Mouse (Mus musculus) lung, adult 2 months (tissue): ENCODE measurements around the gene Spag8.

ENCODE experiments used
- CTCF ChIP-seq: fragments of 200-500 bp; IDR thresholded peaks from 2 replicates; pipeline ENCODE4 v1.5.1; 2011; ENCODE audit warnings: mild to moderate bottlenecking, low read length, control low read depth; ENCODE audit not compliant: insufficient read depth
- POLR2A ChIP-seq: fragments of 200-500 bp; IDR thresholded peaks from 2 replicates; pipeline ENCODE4 v1.6.1; 2011; ENCODE audit warnings: low read depth, mild to moderate bottlenecking, control low read depth, low read length, borderline replicate concordance; ENCODE audit errors: extremely low read depth

DNA sequence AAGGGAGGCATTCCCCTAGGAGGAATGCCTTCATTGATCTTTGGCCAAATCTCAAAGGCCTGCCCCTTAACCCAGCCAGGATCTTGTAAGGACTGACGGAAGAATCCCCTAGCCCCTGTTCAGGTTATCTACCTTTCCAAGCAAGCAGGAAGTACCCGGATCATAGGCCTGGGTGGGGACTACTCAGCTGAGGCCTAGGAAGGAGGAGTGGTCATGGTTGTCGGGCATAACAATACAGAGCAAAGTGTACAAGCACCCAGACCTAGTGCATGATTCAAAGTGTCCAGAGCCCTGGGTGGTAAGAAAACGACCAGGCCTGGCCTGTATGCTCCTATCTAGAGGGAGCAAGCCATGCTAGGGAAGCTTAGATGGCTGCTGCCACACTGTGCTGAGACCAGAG lies 22.2 kb upstream of the Spag8 start:
- TF ChIP-seq POLR2A, result no peak
- TF ChIP-seq CTCF, result no peak
